ENCODE assay signal across 8 mouse cellular contexts in the genomic region with DNA sequence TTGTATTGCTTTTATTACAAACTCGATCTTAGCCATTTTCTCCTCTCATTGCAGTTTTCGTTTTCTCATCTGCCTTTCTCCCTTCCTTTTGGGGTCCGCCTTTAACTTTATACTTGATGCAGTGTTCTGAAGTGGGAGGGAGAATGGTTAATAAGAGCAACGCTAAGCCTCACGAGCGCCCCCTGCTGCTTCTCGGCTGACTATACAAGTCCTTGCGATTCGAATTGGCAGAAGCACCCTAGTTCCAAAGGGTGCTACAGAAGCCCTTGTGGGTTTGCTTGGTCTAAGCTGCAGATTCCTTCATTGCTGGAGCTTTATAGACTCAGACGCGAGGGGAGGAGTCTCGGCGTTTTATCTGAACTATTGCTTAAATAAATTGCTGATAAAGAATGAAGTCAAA. TPM values are rescaled to one million over a fixed set of nuclear protein-coding genes. Genes with fewer than 3 reads are reported as not detected.
DNase-seq lines count a peak whose midpoint lies in the region; TF ChIP-seq lines count a peak whose summit lies in the region.
"Had no signal": no experiment of that assay in that cellular context is flagged by ENCODE, and none has a peak within 500 bp of the region (broad histone marks: within the 10 kb centered on the region; RNA-seq: fewer than 3 reads in every experiment).

No protein-coding gene starts in this region.

- intact Hi-C loops in heart, adult 2 months (cut with DNase I) = loop anchor here (1.0 to 5.0 kb wide), 2 partner anchors 39 to 94 kb away; no protein-coding TSS in a partner anchor

- H3K27ac ChIP-seq in heart, adult 2 months = no peak overlapping the region
- H3K27ac ChIP-seq: limb, embryonic 12.5 days had no signal

- no peaks in the 10 kb centered on the region for H3K79me2 ChIP-seq in heart, adult 2 months (replicated peaks; ENCODE audit: control insufficient read depth, insufficient read depth, low read length)

- peaks cover 1% of the 10 kb centered on the region for H3K4me1 ChIP-seq in heart, adult 2 months (ENCODE audit: control insufficient read depth, insufficient read depth, low read length)

- H3K9ac ChIP-seq in heart, adult 2 months (ENCODE audit: low read depth, low read length) = no peak overlapping the region
- H3K9ac ChIP-seq: limb, embryonic 12.5 days had no signal

- no peaks in the 10 kb centered on the region for H3K27me3 ChIP-seq in heart, adult 2 months (ENCODE audit: control insufficient read depth, insufficient read depth, low read length)
- H3K27me3 ChIP-seq: limb, embryonic 12.5 days had no signal

- H3K36me3 ChIP-seq in heart, adult 2 months (ENCODE audit: control insufficient read depth, insufficient read depth, low read length) = no peaks in the 10 kb centered on the region
- H3K36me3 ChIP-seq: limb, embryonic 12.5 days had no signal

- 0 out of 2 replicates have a peak, but pooled peaks have one; percentile 42 for TF ChIP-seq EP300 in heart, adult 2 months (IDR thresholded peaks at IDR 0.05; ENCODE audit: insufficient read depth, low read depth, low read length)

- no peak for TF ChIP-seq POLR2A in heart, adult 2 months (IDR thresholded peaks at IDR 0.05; ENCODE audit: insufficient read depth, low read depth, low read length)

- 9% methylated on average over 13 of the region's 13 CpGs for WGBS in heart, adult 2 months

- H3K4me3 ChIP-seq in heart, adult 2 months = no peak overlapping the region
- H3K4me3 ChIP-seq: limb, embryonic 12.5 days had no signal

- TF ChIP-seq CTCF in heart, adult 2 months (IDR thresholded peaks at IDR 0.05) = peak; percentile 92

- peak; percentile 6 to 35 for DNase-seq in CD8-positive naive resting alpha-beta T cell, adult 2 months (ENCODE audit: low read depth in 2 of 2, low spot score in 2 of 2)
- peak; percentile 82 for DNase-seq in NIH3T3 (ENCODE audit: low read depth)
- DNase-seq in cerebellum, postnatal 25 days = peak; percentile 44 to 77
- DNase-seq in heart, adult 2 months = peak; percentile 54 to 80
- peak; percentile 13 for DNase-seq in layer of hippocampus, adult 9-10 months (ENCODE audit: low spot score)
- peak; percentile 82 for DNase-seq in lung, postnatal 36 days
- DNase-seq in spleen, postnatal 36 days (ENCODE audit: low spot score in 2 of 2) = peak; percentile 15 to 29

RNA-seq across cellular contexts. Expression of gene Helt, which starts 12.9 kb away (rescaled TPM):
- 1 to 10 TPM; 1.5 to 2.8 TPM for total RNA-seq in heart, adult 2 months (2021)
- 1.3 TPM in 2 replicates for polyA plus RNA-seq in heart, adult 2 months (2012; rRNA removed)
- polyA plus RNA-seq: limb, embryonic 12.5 days had no signal

Comparison
In these comparisons a context has a peak if more than half of its experiments do, and no peak if none do; other contexts are left out.
1. DNase-seq: peak in every context shown above with its lines; median percentile 82 in NIH3T3; 82 in lung, postnatal 36 days; 67 in heart, adult 2 months; 60 in cerebellum, postnatal 25 days; 22 in spleen, postnatal 36 days; 20 in CD8-positive naive resting alpha-beta T cell, adult 2 months; 13 in layer of hippocampus, adult 9-10 months.